Mouse (Mus musculus): ENCODE measurements around the gene Dmbt1. TPM values are rescaled to one million over a fixed set of nuclear protein-coding genes. Genes with fewer than 3 reads are reported as not detected.

Gene Dmbt1
- polyA plus RNA-seq, 1 experiment from 2014 or later, result not detected

DNA sequence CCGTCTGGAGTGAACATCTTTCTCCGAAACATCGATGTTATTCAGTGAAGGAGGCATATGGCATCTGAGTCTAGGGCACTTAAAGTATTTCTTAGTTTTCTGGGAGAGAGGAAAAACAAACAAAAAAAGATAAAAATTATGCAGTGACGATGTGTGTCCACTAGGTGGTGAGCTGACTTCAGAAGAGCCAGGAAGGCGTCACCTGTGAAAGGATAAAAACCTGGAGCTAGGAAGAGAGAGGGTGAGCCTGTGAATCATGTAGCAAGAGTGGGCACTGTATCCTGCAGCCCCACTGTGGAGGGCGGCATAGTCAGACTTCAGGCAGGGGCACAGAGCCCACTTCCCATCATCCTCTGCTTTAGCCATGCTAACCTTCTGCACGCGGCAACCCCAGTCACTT, 37.9 kb upstream of the Dmbt1 start:
- DNase-seq (ENCODE audit: low spot score) (no peak), ATAC-seq (ENCODE audit: insufficient read depth, low FRiP score, low TSS enrichment) (no peak)
- Histone ChIP-seq H3K4me2 (ENCODE audit: low read depth) (no peak overlapping the region), H3K4me3 (ENCODE audit: low read depth, low read length) (no peak overlapping the region), H3K27me3 (ENCODE audit: control insufficient read depth, insufficient read depth, low read length) (no peaks in the 10 kb centered on the region), H3K4me1 (ENCODE audit: control insufficient read depth, insufficient read depth, low read length) (no peaks in the 10 kb centered on the region), H3K36me3 (ENCODE audit: control insufficient read depth, insufficient read depth, low read length) (no peaks in the 10 kb centered on the region), H3K27ac (ENCODE audit: low read depth, low read length) (no peak overlapping the region), H3K9ac (ENCODE audit: low read length) (no peak overlapping the region), H3K9me3 (ENCODE audit: control insufficient read depth, low read length) (no peaks in the 10 kb centered on the region)
- WGBS, result 55% methylated on average over 8 of the region's 8 CpGs

DNA sequence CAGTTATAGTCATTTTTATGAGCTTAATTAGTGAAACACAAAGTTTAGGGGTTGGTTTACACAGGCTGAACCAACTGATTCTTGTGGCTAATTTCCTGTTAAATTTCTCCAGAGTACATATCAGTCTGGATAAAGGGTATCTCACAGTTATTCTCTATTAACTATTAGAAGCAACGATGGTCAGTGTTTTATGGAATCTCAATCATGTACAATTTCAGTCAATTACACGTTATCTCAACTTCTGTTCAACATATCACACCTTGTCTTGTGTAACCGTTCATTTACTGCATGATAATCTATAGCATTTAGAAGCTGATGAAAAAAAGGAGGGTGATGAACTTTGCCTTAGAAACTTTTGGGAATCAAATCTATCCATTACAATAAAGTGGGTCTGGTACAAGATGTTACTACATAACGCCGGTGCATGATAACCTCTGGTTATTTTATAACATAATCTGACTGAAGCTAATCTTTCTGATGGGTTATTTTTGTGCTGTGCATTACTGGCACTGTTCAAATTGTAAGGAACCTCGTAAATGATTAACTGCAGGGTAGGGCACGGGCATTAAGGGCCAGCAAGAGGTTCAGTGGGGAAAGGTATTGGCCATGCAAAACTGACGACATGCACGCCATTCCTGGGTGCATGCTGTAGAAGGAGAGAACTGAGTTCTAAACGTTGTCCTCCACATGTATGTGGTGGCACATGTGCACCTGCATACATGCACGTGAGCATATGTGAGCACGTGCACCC, 29.7 kb upstream of the Dmbt1 start:
- Histone ChIP-seq H3K4me2 (ENCODE audit: low read depth) (no peak overlapping the region), H3K4me3 (ENCODE audit: low read depth, low read length) (no peak overlapping the region), H3K36me3 (ENCODE audit: control insufficient read depth, insufficient read depth, low read length) (no peaks in the 10 kb centered on the region), H3K27me3 (ENCODE audit: control insufficient read depth, insufficient read depth, low read length) (no peaks in the 10 kb centered on the region), H3K4me1 (ENCODE audit: control insufficient read depth, insufficient read depth, low read length) (no peaks in the 10 kb centered on the region), H3K9me3 (ENCODE audit: control insufficient read depth, low read length) (no peaks in the 10 kb centered on the region), H3K9ac (ENCODE audit: low read length) (no peak overlapping the region), H3K27ac (ENCODE audit: low read depth, low read length) (no peak overlapping the region)
- 89% methylated on average over 12 of the region's 12 CpGs for WGBS
- no peak for DNase-seq (ENCODE audit: low spot score)
- no peak for ATAC-seq (ENCODE audit: insufficient read depth, low FRiP score, low TSS enrichment)

DNA sequence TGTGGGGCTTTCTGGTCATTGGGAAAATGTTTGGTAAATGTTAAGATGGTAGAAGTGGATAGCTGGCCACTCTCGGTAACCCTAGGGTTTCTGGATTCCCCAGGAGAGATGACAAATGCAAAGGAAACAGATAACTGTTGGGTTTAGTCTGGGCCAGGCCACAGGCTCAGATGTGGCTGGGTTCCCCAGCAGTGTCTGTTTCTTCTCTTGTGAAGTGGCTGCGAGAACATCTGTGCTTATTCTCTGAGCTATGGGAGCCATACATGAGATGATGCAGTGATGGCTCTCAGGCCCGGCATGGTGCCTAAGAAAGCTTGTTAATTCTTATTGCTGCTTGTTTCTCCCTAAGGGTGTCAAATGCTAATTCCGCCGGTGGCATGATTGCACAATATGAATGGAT, 27.8 kb upstream of the Dmbt1 start:
- Histone ChIP-seq H3K4me3 (ENCODE audit: low read depth, low read length) (no peak overlapping the region), H3K36me3 (ENCODE audit: control insufficient read depth, insufficient read depth, low read length) (no peaks in the 10 kb centered on the region), H3K9ac (ENCODE audit: low read length) (no peak overlapping the region), H3K9me3 (ENCODE audit: control insufficient read depth, low read length) (no peaks in the 10 kb centered on the region), H3K4me1 (ENCODE audit: control insufficient read depth, insufficient read depth, low read length) (no peaks in the 10 kb centered on the region), H3K27me3 (ENCODE audit: control insufficient read depth, insufficient read depth, low read length) (no peaks in the 10 kb centered on the region), H3K27ac (ENCODE audit: low read depth, low read length) (no peak overlapping the region), H3K4me2 (ENCODE audit: low read depth) (no peak overlapping the region)
- DNase-seq (ENCODE audit: low spot score) (no peak), ATAC-seq (ENCODE audit: insufficient read depth, low FRiP score, low TSS enrichment) (no peak)
- WGBS, result 91% methylated on average over 5 of the region's 5 CpGs

DNA sequence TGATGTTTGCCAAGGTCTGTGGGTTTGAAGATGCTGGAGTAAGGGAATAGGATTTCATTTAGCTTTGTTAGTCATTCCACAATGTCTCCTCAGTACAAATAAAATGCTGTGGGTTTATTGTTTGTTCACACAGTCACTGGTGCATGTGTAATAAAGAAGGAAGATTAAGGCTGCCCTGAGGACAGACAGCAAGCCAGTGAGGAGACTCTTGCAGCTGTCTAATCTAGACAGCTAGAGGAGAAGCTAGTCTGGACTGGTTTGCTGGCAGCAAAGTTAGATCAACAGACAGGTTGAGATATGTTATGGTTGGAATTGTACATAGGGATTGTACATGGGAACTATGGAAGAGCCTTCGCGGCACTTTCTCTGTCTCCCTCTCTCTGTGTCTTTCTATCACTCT, 24.6 kb upstream of the Dmbt1 start:
- 95% methylated on average over 2 of the region's 2 CpGs for WGBS
- Histone ChIP-seq H3K27me3 (ENCODE audit: control insufficient read depth, insufficient read depth, low read length) (no peaks in the 10 kb centered on the region), H3K4me2 (ENCODE audit: low read depth) (no peak overlapping the region), H3K36me3 (ENCODE audit: control insufficient read depth, insufficient read depth, low read length) (no peaks in the 10 kb centered on the region), H3K9me3 (ENCODE audit: control insufficient read depth, low read length) (no peaks in the 10 kb centered on the region), H3K9ac (ENCODE audit: low read length) (no peak overlapping the region), H3K4me3 (ENCODE audit: low read depth, low read length) (no peak overlapping the region), H3K4me1 (ENCODE audit: control insufficient read depth, insufficient read depth, low read length) (no peaks in the 10 kb centered on the region), H3K27ac (ENCODE audit: low read depth, low read length) (no peak overlapping the region)
- DNase-seq (ENCODE audit: low spot score), result no peak
- no peak for ATAC-seq (ENCODE audit: insufficient read depth, low FRiP score, low TSS enrichment)

DNA sequence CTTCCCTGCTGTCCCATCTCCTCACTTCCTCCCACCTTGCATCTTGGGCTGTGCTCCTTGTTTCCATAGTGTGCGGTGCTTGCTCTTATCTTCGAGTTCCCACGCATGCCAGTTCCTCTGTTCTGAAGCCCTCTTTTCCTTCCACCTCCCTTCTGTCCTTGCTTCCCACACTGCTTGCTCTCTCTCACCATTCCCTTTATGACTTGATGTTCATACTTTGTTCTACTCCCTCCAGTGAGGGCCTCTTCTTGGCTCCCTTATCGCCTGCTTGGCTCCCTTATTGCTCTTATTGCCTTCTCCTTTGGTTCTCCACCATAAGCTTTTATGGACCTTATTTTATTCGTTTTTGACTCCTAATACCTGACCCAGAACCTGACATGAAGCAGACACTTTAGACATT, 22.7 kb upstream of the Dmbt1 start:
- Histone ChIP-seq H3K4me2 (ENCODE audit: low read depth) (no peak overlapping the region), H3K4me1 (ENCODE audit: control insufficient read depth, insufficient read depth, low read length) (no peaks in the 10 kb centered on the region), H3K9ac (ENCODE audit: low read length) (no peak overlapping the region), H3K9me3 (ENCODE audit: control insufficient read depth, low read length) (no peaks in the 10 kb centered on the region), H3K4me3 (ENCODE audit: low read depth, low read length) (no peak overlapping the region), H3K27me3 (ENCODE audit: control insufficient read depth, insufficient read depth, low read length) (no peaks in the 10 kb centered on the region), H3K27ac (ENCODE audit: low read depth, low read length) (no peak overlapping the region), H3K36me3 (ENCODE audit: control insufficient read depth, insufficient read depth, low read length) (no peaks in the 10 kb centered on the region)
- ATAC-seq (ENCODE audit: insufficient read depth, low FRiP score, low TSS enrichment), result no peak
- WGBS, result 82% methylated on average over 5 of the region's 5 CpGs
- no peak for DNase-seq (ENCODE audit: low spot score)

DNA sequence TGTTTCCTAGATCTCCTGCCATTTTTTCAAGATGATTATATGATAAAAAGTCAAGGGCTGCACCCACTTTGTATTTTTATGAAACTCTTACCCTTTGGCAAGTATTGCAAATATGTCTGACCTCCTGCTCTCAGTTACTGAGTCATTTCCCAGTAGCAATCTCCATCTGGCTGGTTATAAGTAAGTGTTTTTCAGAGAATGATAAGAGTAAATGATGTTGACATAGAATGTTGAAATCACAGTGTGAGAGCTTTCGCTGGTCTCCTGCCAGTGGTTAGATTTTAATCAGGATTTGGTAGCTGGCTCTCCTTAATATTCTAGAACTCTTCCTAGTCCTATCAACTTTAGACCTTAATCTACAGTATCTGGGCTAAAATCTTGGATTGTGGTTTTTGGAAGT, 20.0 kb upstream of the Dmbt1 start:
- Histone ChIP-seq H3K9me3 (ENCODE audit: control insufficient read depth, low read length) (no peaks in the 10 kb centered on the region), H3K27ac (ENCODE audit: low read depth, low read length) (no peak overlapping the region), H3K36me3 (ENCODE audit: control insufficient read depth, insufficient read depth, low read length) (no peaks in the 10 kb centered on the region), H3K27me3 (ENCODE audit: control insufficient read depth, insufficient read depth, low read length) (no peaks in the 10 kb centered on the region), H3K4me3 (ENCODE audit: low read depth, low read length) (no peak overlapping the region), H3K4me2 (ENCODE audit: low read depth) (no peak overlapping the region), H3K4me1 (ENCODE audit: control insufficient read depth, insufficient read depth, low read length) (no peaks in the 10 kb centered on the region), H3K9ac (ENCODE audit: low read length) (no peak overlapping the region)
- ATAC-seq (ENCODE audit: insufficient read depth, low FRiP score, low TSS enrichment), result no peak
- 91% methylated on average over 1 of the region's 1 CpGs for WGBS
- DNase-seq (ENCODE audit: low spot score), result no peak

DNA sequence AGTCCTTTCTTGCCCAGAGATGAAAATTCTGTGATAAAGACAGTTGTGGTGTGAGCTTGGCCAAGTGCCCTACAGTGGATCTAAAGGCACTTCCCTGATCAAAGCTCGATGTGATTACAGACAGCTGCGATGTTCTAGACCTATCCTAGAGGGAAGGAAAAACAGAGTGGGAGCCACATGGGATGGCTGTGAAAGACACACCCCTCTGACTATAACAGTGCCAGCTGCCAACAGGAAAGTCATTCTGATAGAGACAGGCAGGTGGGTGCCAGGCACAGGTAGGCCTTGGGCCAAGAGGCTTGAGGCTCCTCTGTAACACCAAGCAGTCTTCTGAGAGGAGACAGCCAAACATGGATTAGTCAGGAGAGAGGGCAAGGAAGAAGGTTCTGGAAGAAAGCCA, 12.7 kb upstream of the Dmbt1 start:
- Histone ChIP-seq H3K9me3 (ENCODE audit: control insufficient read depth, low read length) (no peaks in the 10 kb centered on the region), H3K27ac (ENCODE audit: low read depth, low read length) (no peak overlapping the region), H3K27me3 (ENCODE audit: control insufficient read depth, insufficient read depth, low read length) (no peaks in the 10 kb centered on the region), H3K4me1 (ENCODE audit: control insufficient read depth, insufficient read depth, low read length) (no peaks in the 10 kb centered on the region), H3K4me3 (ENCODE audit: low read depth, low read length) (no peak overlapping the region), H3K36me3 (ENCODE audit: control insufficient read depth, insufficient read depth, low read length) (no peaks in the 10 kb centered on the region), H3K9ac (ENCODE audit: low read length) (no peak overlapping the region), H3K4me2 (ENCODE audit: low read depth) (no peak overlapping the region)
- DNase-seq (ENCODE audit: low spot score) (no peak), ATAC-seq (ENCODE audit: insufficient read depth, low FRiP score, low TSS enrichment) (no peak)
- WGBS, result 85% methylated on average over 2 of the region's 2 CpGs

DNA sequence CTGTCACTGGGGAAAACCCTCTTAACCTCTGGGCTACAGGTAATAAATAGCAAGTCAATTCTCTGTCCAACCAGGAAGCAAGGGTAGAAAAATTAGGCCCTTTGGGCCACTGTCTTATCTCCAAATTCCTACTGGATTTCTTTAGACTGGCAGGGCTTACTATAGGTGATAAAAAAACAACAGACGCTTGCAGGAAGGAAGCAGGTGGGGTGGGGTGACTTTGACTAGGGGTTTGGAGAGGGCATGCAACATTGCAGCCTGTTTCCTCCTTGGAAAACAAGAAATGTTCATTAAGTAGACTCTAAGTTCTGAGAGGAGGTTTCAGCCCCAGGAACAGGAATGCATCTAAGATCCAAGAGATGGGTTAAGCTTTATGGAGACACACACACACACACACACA, 7.0 kb upstream of the Dmbt1 start:
- H3K4me1 ChIP-seq (ENCODE audit: control insufficient read depth, insufficient read depth, low read length), result no peaks in the 10 kb centered on the region
- H3K4me2 ChIP-seq (ENCODE audit: low read depth), result no peak overlapping the region
- WGBS, result 74% methylated on average over 1 of the region's 1 CpGs
- no peaks in the 10 kb centered on the region for H3K27me3 ChIP-seq (ENCODE audit: control insufficient read depth, insufficient read depth, low read length)
- H3K36me3 ChIP-seq (ENCODE audit: control insufficient read depth, insufficient read depth, low read length), result no peaks in the 10 kb centered on the region
- H3K4me3 ChIP-seq (ENCODE audit: low read depth, low read length), result no peak overlapping the region
- no peak for ATAC-seq (ENCODE audit: insufficient read depth, low FRiP score, low TSS enrichment)
- H3K9me3 ChIP-seq (ENCODE audit: control insufficient read depth, low read length), result no peaks in the 10 kb centered on the region
- no peak overlapping the region for H3K9ac ChIP-seq (ENCODE audit: low read length)
- DNase-seq (ENCODE audit: low spot score), result no peak
- no peak overlapping the region for H3K27ac ChIP-seq (ENCODE audit: low read depth, low read length)

DNA sequence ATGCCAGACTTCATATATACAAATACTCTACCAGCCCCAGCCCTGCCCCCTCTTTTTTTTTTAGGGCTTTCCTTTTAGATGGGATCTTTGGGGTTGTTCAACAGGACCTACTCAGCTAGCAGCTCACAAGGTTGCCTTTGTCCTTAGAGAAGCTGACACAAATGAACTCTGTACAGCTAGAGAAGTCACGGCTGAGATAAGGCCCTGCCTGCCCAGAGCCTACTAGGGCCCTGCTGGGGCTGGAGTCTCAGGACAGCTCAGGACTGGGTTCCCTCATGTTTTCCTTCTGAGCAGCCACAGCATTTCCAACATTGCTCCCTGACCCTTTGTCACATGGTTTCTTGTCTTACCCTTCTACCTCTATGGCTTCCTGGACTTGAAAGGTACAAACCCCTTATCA, 4.3 kb upstream of the Dmbt1 start:
- ATAC-seq (ENCODE audit: insufficient read depth, low FRiP score, low TSS enrichment) (no peak), DNase-seq (ENCODE audit: low spot score) (no peak)
- WGBS, result 88% methylated on average over 1 of the region's 1 CpGs
- Histone ChIP-seq H3K27me3 (ENCODE audit: control insufficient read depth, insufficient read depth, low read length) (no peaks in the 10 kb centered on the region), H3K27ac (ENCODE audit: low read depth, low read length) (no peak overlapping the region), H3K9ac (ENCODE audit: low read length) (no peak overlapping the region), H3K4me2 (ENCODE audit: low read depth) (no peak overlapping the region), H3K4me3 (ENCODE audit: low read depth, low read length) (no peak overlapping the region), H3K9me3 (ENCODE audit: control insufficient read depth, low read length) (no peaks in the 10 kb centered on the region), H3K36me3 (ENCODE audit: control insufficient read depth, insufficient read depth, low read length) (no peaks in the 10 kb centered on the region), H3K4me1 (ENCODE audit: control insufficient read depth, insufficient read depth, low read length) (no peaks in the 10 kb centered on the region)

All from neural tube, embryonic 11.5 days (tissue).